Mouse (Mus musculus) stomach, embryonic 16.5 days (tissue): ENCODE measurements around the gene Olfr129. TPM values are rescaled to one million over a fixed set of nuclear protein-coding genes. Genes with fewer than 3 reads are reported as not detected.

Source experiments
- ATAC-seq: fragments of 200-750 bp; cut with Nextera tagmentation; 2 replicates; pipeline ENCODE4 v1.8.0; 2017; ENCODE audit warnings: moderate number of reproducible peaks, moderate TSS enrichment; ENCODE audit not compliant: insufficient read depth, low FRiP score
- H3K27ac ChIP-seq: fragments of 300-500 bp; sonication (generic); 2 replicates; pipeline ENCODE4 v1.5.1; 2014; ENCODE audit warnings: low read length
- H3K27me3 ChIP-seq: fragments of 300-500 bp; sonication (generic); 2 replicates; pipeline ENCODE4 v1.6.1; 2014; ENCODE audit warnings: low read length, control low read depth, mixed read lengths; ENCODE audit not compliant: control insufficient read depth, insufficient read depth
- H3K36me3 ChIP-seq: fragments of 300-500 bp; sonication (generic); 2 replicates; pipeline ENCODE4 v1.6.1; 2014; ENCODE audit warnings: low read length; ENCODE audit not compliant: control insufficient read depth, insufficient read depth
- H3K4me1 ChIP-seq: fragments of 300-500 bp; sonication (generic); 2 replicates; pipeline ENCODE4 v1.6.1; 2014; ENCODE audit warnings: low read length, control low read depth, mixed read lengths; ENCODE audit not compliant: control insufficient read depth, insufficient read depth
- H3K4me2 ChIP-seq: fragments of 300-500 bp; sonication (generic); 2 replicates; pipeline ENCODE4 v1.6.1; 2014; ENCODE audit warnings: low read depth, low read length, mixed read lengths
- H3K4me3 ChIP-seq: fragments of 300-500 bp; sonication (generic); replicated peaks from 2 replicates; pipeline ENCODE4 v1.5.1; 2014; ENCODE audit warnings: mild to moderate bottlenecking, low read length
- H3K9ac ChIP-seq: fragments of 300-500 bp; sonication (generic); 2 replicates; pipeline ENCODE4 v1.6.1; 2014; ENCODE audit warnings: low read length
- H3K9me3 ChIP-seq: fragments of 300-500 bp; sonication (generic); replicated peaks from 2 replicates; pipeline ENCODE4 v1.6.1; 2016; ENCODE audit warnings: low read length, control low read depth; ENCODE audit not compliant: control insufficient read depth
- whole genome bisulfite sequencing: fragments of 180-500 bp; shearing (Covaris S2); extraction: QIAGEN DNeasy Blood & Tissue Kit; methylation state at CpG from one replicate; pipeline ENCODE4 v1.1.7; 2014; 5-methylcytosine and 5-hydroxymethylcytosine counted together
- polyA plus RNA-seq: library from polyadenylated mRNA; unstranded; fragments of >200 nt; fragmentation: Nextera tagmentation; extraction: Ambion mirVana; gene quantifications from 2 replicates; pipeline ENCODE4 v1.2.1, GENCODE M21; 2015

The Olfr129 gene
- polyA plus RNA-seq: not detected in 2 replicates

- WGBS: 65% methylated on average over 1 of the region's 1 CpGs
Measured at GRCm38 (mm10) chr17:38059979-38060378, at the start of gene Olfr129. Gene Olfr129 (minus strand): TSS chr17:38060079.

GRCm38 (mm10) chr17:38088593-38088992, 28.7 kb upstream of the Olfr129 start, which contains the start of gene Olfr131:
Gene Olfr131 (minus strand): TSS chr17:38088693.
- Histone ChIP-seq H3K4me2 (no peak within 1 kb of the TSS), H3K27ac (no peak within 1 kb of the TSS), H3K36me3 (no peaks in the 10 kb centered on the region), H3K9me3 (no peaks in the 10 kb centered on the region), H3K4me1 (no peaks in the 10 kb centered on the region), H3K9ac (no peak within 1 kb of the TSS), H3K27me3 (no peaks in the 10 kb centered on the region), H3K4me3 (no peak within 1 kb of the TSS)
- no peak for ATAC-seq

More at GRCm38 (mm10) chr17:38059979-38060378, at the start of gene Olfr129:
- ATAC-seq: no peak
- Histone ChIP-seq H3K9ac (no peak within 1 kb of the TSS), H3K27me3 (no peaks in the 10 kb centered on the region), H3K4me2 (no peak within 1 kb of the TSS), H3K4me3 (no peak within 1 kb of the TSS), H3K36me3 (no peaks in the 10 kb centered on the region), H3K4me1 (no peaks in the 10 kb centered on the region), H3K27ac (no peak within 1 kb of the TSS), H3K9me3 (no peaks in the 10 kb centered on the region)

- Histone ChIP-seq H3K36me3 (no peaks in the 10 kb centered on the region), H3K4me1 (no peaks in the 10 kb centered on the region), H3K4me3 (no peak overlapping the region), H3K9ac (no peak overlapping the region), H3K9me3 (no peaks in the 10 kb centered on the region), H3K27me3 (no peaks in the 10 kb centered on the region), H3K27ac (no peak overlapping the region), H3K4me2 (no peak overlapping the region)
- 85% methylated on average over 4 of the region's 4 CpGs for WGBS
- ATAC-seq: no peak
Measured at GRCm38 (mm10) chr17:38082364-38082763, 22.5 kb upstream of the Olfr129 start.

- H3K4me1 ChIP-seq: no peaks in the 10 kb centered on the region
- no peaks in the 10 kb centered on the region for H3K36me3 ChIP-seq
- H3K9me3 ChIP-seq: no peaks in the 10 kb centered on the region
- H3K27ac ChIP-seq: no peak within 1 kb of the TSS
- WGBS: 85% methylated on average over 1 of the region's 1 CpGs
- H3K9ac ChIP-seq: no peak within 1 kb of the TSS
- ATAC-seq: no peak
- H3K27me3 ChIP-seq: no peaks in the 10 kb centered on the region
- H3K4me2 ChIP-seq: no peak within 1 kb of the TSS
- H3K4me3 ChIP-seq: no peak within 1 kb of the TSS
Measured at GRCm38 (mm10) chr17:38063621-38064020, 3.7 kb upstream of the Olfr129 start, which contains the start of gene Olfr130. Gene Olfr130 (plus strand): TSS chr17:38063921.

GRCm38 (mm10) chr17:38026297-38026696, 33.6 kb downstream of the Olfr129 start:
- Histone ChIP-seq H3K27me3 (no peaks in the 10 kb centered on the region), H3K4me3 (no peak overlapping the region), H3K4me1 (no peaks in the 10 kb centered on the region), H3K36me3 (no peaks in the 10 kb centered on the region), H3K27ac (no peak overlapping the region), H3K9ac (no peak overlapping the region), H3K9me3 (no peaks in the 10 kb centered on the region; the same call in 1 of the 2 replicates), H3K4me2 (no peak overlapping the region)
- no peak for ATAC-seq
- WGBS: 38% methylated on average over 5 of the region's 5 CpGs

- Histone ChIP-seq H3K4me1 (no peaks in the 10 kb centered on the region), H3K27me3 (no peaks in the 10 kb centered on the region), H3K9me3 (no peaks in the 10 kb centered on the region), H3K36me3 (no peaks in the 10 kb centered on the region), H3K4me3 (no peak overlapping the region), H3K9ac (no peak overlapping the region), H3K4me2 (no peak overlapping the region), H3K27ac (no peak overlapping the region)
- 75% methylated on average over 2 of the region's 2 CpGs for WGBS
- no peak for ATAC-seq
Measured at GRCm38 (mm10) chr17:38016341-38016740, 43.5 kb downstream of the Olfr129 start.

GRCm38 (mm10) chr17:38004996-38005395, 54.9 kb downstream of the Olfr129 start:
- 60% methylated on average over 2 of the region's 2 CpGs for WGBS
- Histone ChIP-seq H3K4me1 (no peaks in the 10 kb centered on the region), H3K4me3 (no peak overlapping the region), H3K4me2 (no peak overlapping the region), H3K9ac (no peak overlapping the region), H3K27me3 (no peaks in the 10 kb centered on the region), H3K9me3 (no peaks in the 10 kb centered on the region), H3K27ac (no peak overlapping the region), H3K36me3 (no peaks in the 10 kb centered on the region)
- no peak for ATAC-seq

Other genes with a start within 250 kb of the Olfr129 start
- not detected in 2 replicates for gene Olfr125, start 227.1 kb downstream of the Olfr129 start, polyA plus RNA-seq
- not detected in 2 replicates for gene Olfr126, start 212.6 kb downstream of the Olfr129 start, polyA plus RNA-seq
- not detected in 2 replicates for gene Olfr127, start 159.6 kb downstream of the Olfr129 start, polyA plus RNA-seq
- gene Olfr128, start 139.5 kb downstream of the Olfr129 start, polyA plus RNA-seq: not detected in 2 replicates
- not detected in 2 replicates for gene Olfr761, start 107.0 kb downstream of the Olfr129 start, polyA plus RNA-seq
- gene Olfr130, start 3.8 kb upstream of the Olfr129 start, polyA plus RNA-seq: not detected in 2 replicates
- not detected in 2 replicates for gene Olfr131, start 28.6 kb upstream of the Olfr129 start, polyA plus RNA-seq
- not detected in 2 replicates for gene Olfr132, start 74.4 kb upstream of the Olfr129 start, polyA plus RNA-seq
- gene Olfr133, start 85.2 kb upstream of the Olfr129 start, polyA plus RNA-seq: not detected in 2 replicates
- gene Olfr134, start 111.3 kb upstream of the Olfr129 start, polyA plus RNA-seq: not detected in 2 replicates
- not detected in 2 replicates for gene Olfr135, start 144.3 kb upstream of the Olfr129 start, polyA plus RNA-seq
- not detected in 2 replicates for gene Olfr138, start 201.0 kb upstream of the Olfr129 start, polyA plus RNA-seq
- not detected in 2 replicates for gene Olfr137, start 247.5 kb upstream of the Olfr129 start, polyA plus RNA-seq